Mouse (Mus musculus) testis, adult 2 months (tissue): ENCODE measurements around the gene Nxn. TPM values are rescaled to one million over a fixed set of nuclear protein-coding genes. Genes with fewer than 3 reads are reported as not detected.

Experiments
- H3K27ac ChIP-seq: fragments of 200-500 bp; 2 replicates; pipeline ENCODE4 v1.5.1; 2012; ENCODE audit warnings: low read depth, low read length; ENCODE audit not compliant: control insufficient read depth, insufficient read depth
- H3K27me3 ChIP-seq: fragments of 200-500 bp; 2 replicates; pipeline ENCODE4 v1.6.1; 2012; ENCODE audit warnings: mild to moderate bottlenecking, low read length, moderate library complexity; ENCODE audit not compliant: control insufficient read depth, insufficient read depth
- H3K36me3 ChIP-seq: fragments of 200-500 bp; 2 replicates; pipeline ENCODE4 v1.6.1; 2012; ENCODE audit warnings: mild to moderate bottlenecking, low read length; ENCODE audit not compliant: control insufficient read depth, insufficient read depth
- H3K4me1 ChIP-seq: fragments of 200-500 bp; 2 replicates; pipeline ENCODE4 v1.6.1; 2012; ENCODE audit warnings: low read length; ENCODE audit not compliant: control insufficient read depth, insufficient read depth
- H3K4me3 ChIP-seq: fragments of 200-500 bp; 2 replicates; pipeline ENCODE4 v1.5.1; 2012; ENCODE audit warnings: low read depth, mild to moderate bottlenecking, low read length, moderate library complexity, mixed read lengths; ENCODE audit not compliant: control insufficient read depth
- CTCF ChIP-seq: fragments of 200-500 bp; IDR thresholded peaks from 2 replicates; pipeline ENCODE4 v1.5.1; 2012; ENCODE audit warnings: low read depth, mild to moderate bottlenecking, inconsistent platforms, low read length, moderate library complexity; ENCODE audit not compliant: control insufficient read depth, insufficient read depth, insufficient replicate concordance
- POLR2A ChIP-seq: fragments of 200-500 bp; IDR thresholded peaks from 2 replicates; pipeline ENCODE4 v1.6.1; 2012; ENCODE audit warnings: low read depth, mild to moderate bottlenecking, inconsistent platforms, low read length, moderate library complexity; ENCODE audit not compliant: control insufficient read depth
- polyA plus RNA-seq: library from polyadenylated mRNA; depleted of rRNA; stranded (reverse); fragments of >200 nt; gene quantifications from 2 replicates; pipeline ENCODE4 v1.2.3, GENCODE M21; 2012

Nxn gene
- polyA plus RNA-seq, 1 experiment: 83.2 TPM

DNA sequence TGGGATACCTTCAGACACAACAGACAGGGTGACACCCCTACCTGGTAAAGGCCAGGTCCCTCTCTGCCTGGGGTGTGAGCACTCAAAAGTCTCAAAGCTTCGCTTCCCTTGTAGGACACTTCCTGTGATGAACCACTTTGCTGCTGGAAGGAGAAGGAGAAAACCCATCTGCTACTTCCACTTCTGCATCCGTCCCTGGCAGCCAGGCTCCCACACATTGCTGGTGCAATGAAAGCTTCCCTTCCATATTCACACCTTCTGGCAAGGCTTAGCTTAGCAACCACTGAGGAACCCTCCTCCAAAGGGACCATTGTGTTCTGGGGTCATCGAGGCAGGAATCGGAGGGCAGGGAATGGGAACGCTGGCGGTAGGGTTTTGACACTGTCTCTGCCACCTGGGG is 110.3 kb downstream of the Nxn start:
- Histone ChIP-seq H3K27me3 (no peaks in the 10 kb centered on the region), H3K27ac (no peak overlapping the region), H3K4me1 (peaks cover 10% of the 10 kb centered on the region), H3K4me3 (no peak overlapping the region), H3K36me3 (no peaks in the 10 kb centered on the region)
- TF ChIP-seq CTCF (no peak), POLR2A (no peak)

GRCm38 (mm10) chr11:76287301-76287700 is 111.6 kb downstream of the Nxn start:
- Histone ChIP-seq H3K27ac (no peak overlapping the region), H3K4me1 (peaks cover 10% of the 10 kb centered on the region), H3K4me3 (no peak overlapping the region), H3K36me3 (no peaks in the 10 kb centered on the region), H3K27me3 (no peaks in the 10 kb centered on the region)
- no peak for TF ChIP-seq CTCF
- no peak for TF ChIP-seq POLR2A

DNA sequence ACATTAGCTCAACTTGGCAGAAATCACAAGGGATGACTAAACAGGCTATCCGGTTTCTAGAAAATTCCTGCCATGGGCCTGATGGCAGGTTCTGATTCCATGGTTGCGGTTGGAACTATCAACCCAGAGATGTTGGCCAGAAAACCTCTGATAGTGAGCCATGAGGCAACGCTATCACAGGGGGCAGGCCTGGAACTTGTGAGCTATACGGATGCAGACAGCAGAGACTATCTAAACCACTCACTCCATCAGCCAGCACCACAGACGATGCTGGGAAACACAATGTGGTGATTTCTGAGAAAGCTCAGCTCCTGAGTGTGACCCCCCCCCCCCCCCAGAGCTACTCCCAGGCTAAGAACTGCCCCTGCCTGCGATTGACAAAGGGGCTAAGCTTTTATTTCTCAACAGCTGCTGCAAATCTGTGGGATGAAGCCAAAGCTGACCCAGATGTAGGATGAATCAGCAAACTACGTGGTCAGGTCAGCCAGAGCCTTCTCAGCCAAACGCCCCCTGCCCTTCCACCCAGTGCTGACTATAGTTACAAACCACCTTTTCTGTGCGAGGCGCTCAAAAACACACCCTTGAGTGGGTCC is 112.3 kb downstream of the Nxn start:
- H3K27ac ChIP-seq: no peak overlapping the region
- no peak overlapping the region for H3K4me3 ChIP-seq

DNA sequence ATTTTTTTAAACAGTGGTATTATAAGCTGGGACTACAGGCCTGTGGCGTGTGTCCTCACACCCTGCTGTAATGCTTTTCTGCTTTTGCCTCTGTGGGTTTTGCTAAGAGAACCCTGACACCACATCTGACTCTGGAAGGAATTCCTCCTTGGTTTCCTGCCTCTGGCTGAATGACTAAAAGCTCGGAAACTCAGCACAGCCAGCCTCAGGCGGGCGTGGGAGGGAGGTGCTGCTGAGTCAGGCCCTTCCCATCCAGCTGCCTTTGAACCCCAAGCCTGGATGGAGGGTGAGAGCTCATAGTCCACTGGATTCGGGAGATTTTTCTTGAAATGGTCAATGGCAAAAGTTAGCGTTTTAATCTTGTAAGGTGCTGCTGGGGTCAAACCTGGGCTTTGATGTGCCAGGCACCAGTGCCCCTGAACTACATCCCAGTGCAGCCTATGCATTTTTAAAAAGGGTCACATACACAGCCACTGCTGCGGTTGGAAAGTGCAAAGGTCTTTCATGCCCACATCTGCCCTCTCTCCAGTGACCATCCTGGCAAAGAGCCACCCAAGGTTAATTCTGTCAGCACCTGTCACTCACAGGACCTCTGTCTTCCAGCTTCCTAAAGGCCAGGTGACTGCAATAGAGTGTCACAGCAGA is 113.4 kb downstream of the Nxn start:
- TF ChIP-seq CTCF (no peak), POLR2A (no peak)
- H3K4me3 ChIP-seq: no peak overlapping the region
- no peak overlapping the region for H3K27ac ChIP-seq
- H3K27me3 ChIP-seq: no peaks in the 10 kb centered on the region
- H3K4me1 ChIP-seq: peaks cover 10% of the 10 kb centered on the region
- no peaks in the 10 kb centered on the region for H3K36me3 ChIP-seq

More for the DNA sequence above, 112.3 kb downstream of the Nxn start:
- H3K4me1 ChIP-seq: peaks cover 10% of the 10 kb centered on the region
- H3K27me3 ChIP-seq: no peaks in the 10 kb centered on the region
- no peak for TF ChIP-seq POLR2A
- no peak for TF ChIP-seq CTCF
- no peaks in the 10 kb centered on the region for H3K36me3 ChIP-seq

- no peak overlapping the region for H3K4me3 ChIP-seq
- TF ChIP-seq CTCF: no peak
- no peak for TF ChIP-seq POLR2A
- peaks cover 8% of the 10 kb centered on the region for H3K4me1 ChIP-seq
- H3K27me3 ChIP-seq: no peaks in the 10 kb centered on the region
- H3K27ac ChIP-seq: no peak overlapping the region
- H3K36me3 ChIP-seq: no peaks in the 10 kb centered on the region
Observed at GRCm38 (mm10) chr11:76283841-76284240, 115.1 kb downstream of the Nxn start.

DNA sequence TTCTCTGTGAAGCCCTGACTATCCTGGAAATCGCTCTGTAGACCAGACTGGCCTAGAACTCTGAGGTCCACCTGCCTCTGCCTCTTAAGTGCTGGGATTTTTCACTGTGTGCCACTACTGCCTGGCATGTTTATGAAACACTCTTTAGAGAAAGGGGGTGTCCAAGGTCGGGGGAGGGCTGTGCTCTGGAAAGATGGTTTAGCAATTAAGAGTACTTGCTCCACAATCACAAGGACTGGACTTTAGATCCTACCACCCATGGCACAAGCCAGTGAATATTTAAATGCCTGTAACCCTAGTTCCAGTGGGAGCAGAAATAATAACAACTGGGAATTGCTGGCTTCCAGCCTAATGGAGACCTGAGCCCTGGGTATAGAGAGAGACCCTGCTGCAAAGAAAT is 119.0 kb downstream of the Nxn start:
- Histone ChIP-seq H3K27me3 (no peaks in the 10 kb centered on the region), H3K4me1 (no peaks in the 10 kb centered on the region), H3K36me3 (peaks cover 2% of the 10 kb centered on the region; the same call in 1 of the 2 replicates), H3K27ac (no peak overlapping the region), H3K4me3 (no peak overlapping the region)
- TF ChIP-seq CTCF (no peak), POLR2A (no peak)

GRCm38 (mm10) chr11:76278960-76279852 is 119.7 kb downstream of the Nxn start:
- H3K4me1 ChIP-seq: no peaks in the 10 kb centered on the region
- peaks cover 2% of the 10 kb centered on the region; the same call in 1 of the 2 replicates for H3K36me3 ChIP-seq
- H3K27ac ChIP-seq: no peak overlapping the region
- H3K4me3 ChIP-seq: no peak overlapping the region
- no peaks in the 10 kb centered on the region for H3K27me3 ChIP-seq
- no peak for TF ChIP-seq CTCF
- TF ChIP-seq POLR2A: no peak
